Mouse (Mus musculus) midbrain, postnatal 0 days (tissue): ENCODE measurements around the gene Robo4. TPM values are rescaled to one million over a fixed set of nuclear protein-coding genes. Genes with fewer than 3 reads are reported as not detected.

Source experiments
- ATAC-seq: fragments of 200-750 bp; cut with Nextera tagmentation; 2 replicates; pipeline ENCODE4 v1.8.0; 2017; ENCODE audit warnings: moderate number of reproducible peaks, mild to moderate bottlenecking, moderate TSS enrichment, moderate library complexity; ENCODE audit not compliant: low FRiP score
- DNase-seq: peaks from one replicate; pipeline ENCODE4 v3.0.0-alpha.2; 2015; ENCODE audit warnings: low spot score
- H3K27ac ChIP-seq: fragments of 300-500 bp; sonication (generic); 2 replicates; pipeline ENCODE4 v1.5.1; 2014; ENCODE audit warnings: low read depth, mild to moderate bottlenecking, low read length, mixed read lengths
- H3K27me3 ChIP-seq: fragments of 300-500 bp; sonication (generic); 2 replicates; pipeline ENCODE4 v1.6.1; 2014; ENCODE audit warnings: low read length, control low read depth, mixed read lengths; ENCODE audit not compliant: insufficient read depth
- H3K36me3 ChIP-seq: fragments of 300-500 bp; sonication (generic); 2 replicates; pipeline ENCODE4 v1.6.1; 2014; ENCODE audit warnings: low read length, control low read depth, mixed read lengths; ENCODE audit not compliant: insufficient read depth
- H3K4me1 ChIP-seq: fragments of 300-500 bp; sonication (generic); 2 replicates; pipeline ENCODE4 v1.6.1; 2014; ENCODE audit warnings: mild to moderate bottlenecking, control low read depth, antibody characterized with exemption, low read length, mixed read lengths; ENCODE audit not compliant: insufficient read depth
- H3K4me2 ChIP-seq: fragments of 300-500 bp; sonication (generic); 2 replicates; pipeline ENCODE4 v1.6.1; 2014; ENCODE audit warnings: low read depth, mild to moderate bottlenecking, low read length, mixed read lengths; ENCODE audit not compliant: poor library complexity, severe bottlenecking
- H3K4me3 ChIP-seq: fragments of 300-500 bp; sonication (generic); 2 replicates; pipeline ENCODE4 v1.5.1; 2014; ENCODE audit warnings: low read depth, mild to moderate bottlenecking, low read length, moderate library complexity
- H3K9ac ChIP-seq: fragments of 300-500 bp; sonication (generic); replicated peaks from 2 replicates; pipeline ENCODE4 v1.6.1; 2014; ENCODE audit warnings: mild to moderate bottlenecking, low read length, moderate library complexity, mixed read lengths; ENCODE audit not compliant: poor library complexity, severe bottlenecking
- H3K9me3 ChIP-seq: fragments of 300-500 bp; sonication (generic); 2 replicates; pipeline ENCODE4 v1.6.1; 2016; ENCODE audit warnings: low read length, control low read depth
- CTCF ChIP-seq: IDR thresholded peaks from 2 replicates; pipeline ENCODE4 v1.5.1; 2016; ENCODE audit warnings: antibody characterized with exemption, mild to moderate bottlenecking
- WGBS: fragments of 180-500 bp; shearing (Covaris S2); extraction: QIAGEN DNeasy Blood & Tissue Kit; methylation state at CpG from one replicate; pipeline ENCODE4 v1.1.7; 2014; 5-methylcytosine and 5-hydroxymethylcytosine counted together
- polyA plus RNA-seq: library from polyadenylated mRNA; unstranded; fragments of >200 nt; fragmentation: Nextera tagmentation; extraction: Ambion mirVana; gene quantifications from 2 replicates; pipeline ENCODE4 v1.2.1, GENCODE M21; 2015
- total RNA-seq: library from RNA; depleted of rRNA; stranded (reverse); fragments of >200 nt; gene quantifications from 2 replicates; pipeline ENCODE4 v1.2.3, GENCODE M21; 2014; rRNA removed

Robo4 gene
- total RNA-seq (10.1 and 12.6 TPM in 2 replicates), polyA plus RNA-seq (3.6 and 4.0 TPM in 2 replicates)

- WGBS, result 15% methylated on average over 7 of the region's 7 CpGs
Observed at GRCm38 (mm10) chr9:37401802-37402201, at the start of gene Robo4. TSS of gene Robo4 (plus strand) at chr9:37401897.

GRCm38 (mm10) chr9:37354485-37354884 lies 47.2 kb upstream of the Robo4 start:
- H3K4me3 ChIP-seq, result no peak overlapping the region
- no peaks in the 10 kb centered on the region for H3K36me3 ChIP-seq
- ATAC-seq (no peak), DNase-seq (no peak)
- no peak for TF ChIP-seq CTCF
- 76% methylated on average over 1 of the region's 1 CpGs for WGBS
- H3K27ac ChIP-seq, result no peak overlapping the region
- no peak overlapping the region for H3K9ac ChIP-seq
- H3K27me3 ChIP-seq, result no peaks in the 10 kb centered on the region
- peaks cover 4% of the 10 kb centered on the region; the same call in 1 of the 2 replicates for H3K4me1 ChIP-seq
- H3K4me2 ChIP-seq, result no peak overlapping the region
- H3K9me3 ChIP-seq, result no peaks in the 10 kb centered on the region

More at GRCm38 (mm10) chr9:37401802-37402201, at the start of gene Robo4:
- Histone ChIP-seq H3K27me3 (no peaks in the 10 kb centered on the region), H3K4me2 (peak within 1 kb of the TSS; percentile 12; the same call in 1 of the 2 replicates), H3K9ac (no peak within 1 kb of the TSS), H3K36me3 (no peaks in the 10 kb centered on the region), H3K4me1 (no peaks in the 10 kb centered on the region), H3K27ac (peak within 1 kb of the TSS; percentile 38; the same call in 1 of the 2 replicates), H3K4me3 (peak within 1 kb of the TSS; percentile 16), H3K9me3 (no peaks in the 10 kb centered on the region)
- no peak for ATAC-seq
- TF ChIP-seq CTCF, result no peak
- no peak for DNase-seq

GRCm38 (mm10) chr9:37358713-37359330 lies 42.9 kb upstream of the Robo4 start:
- H3K9me3 ChIP-seq, result no peaks in the 10 kb centered on the region
- peak overlapping the region; percentile 72 for H3K27ac ChIP-seq
- no peak overlapping the region for H3K4me2 ChIP-seq
- no peak for TF ChIP-seq CTCF
- no peaks in the 10 kb centered on the region for H3K27me3 ChIP-seq
- H3K4me1 ChIP-seq, result peaks cover 7% of the 10 kb centered on the region; the same call in 1 of the 2 replicates
- H3K4me3 ChIP-seq, result no peak overlapping the region
- ATAC-seq (peak; percentile 70), DNase-seq (peak; percentile 90)
- WGBS, result 26% methylated on average over 7 of the region's 7 CpGs
- no peak overlapping the region for H3K9ac ChIP-seq
- no peaks in the 10 kb centered on the region for H3K36me3 ChIP-seq

GRCm38 (mm10) chr9:37359331-37360220 lies 42.1 kb upstream of the Robo4 start:
- DNase-seq (peak; percentile 92), ATAC-seq (peak; percentile 84)
- Histone ChIP-seq H3K9ac (0 out of 2 replicates have a peak overlapping the region, but pooled peaks have one; percentile 14), H3K27ac (peak overlapping the region; percentile 72), H3K36me3 (no peaks in the 10 kb centered on the region), H3K9me3 (no peaks in the 10 kb centered on the region), H3K4me1 (peaks cover 7% of the 10 kb centered on the region; the same call in 1 of the 2 replicates), H3K27me3 (no peaks in the 10 kb centered on the region), H3K4me2 (no peak overlapping the region), H3K4me3 (no peak overlapping the region)
- WGBS, result 13% methylated on average over 6 of the region's 6 CpGs
- TF ChIP-seq CTCF, result no peak

- no peak overlapping the region for H3K4me2 ChIP-seq
- ATAC-seq, result no peak
- H3K4me1 ChIP-seq, result peaks cover 7% of the 10 kb centered on the region; the same call in 1 of the 2 replicates
- TF ChIP-seq CTCF, result no peak
- no peaks in the 10 kb centered on the region for H3K36me3 ChIP-seq
- H3K4me3 ChIP-seq, result no peak overlapping the region
- no peak overlapping the region for H3K9ac ChIP-seq
- H3K9me3 ChIP-seq, result no peaks in the 10 kb centered on the region
- no peaks in the 10 kb centered on the region for H3K27me3 ChIP-seq
- DNase-seq, result no peak
- H3K27ac ChIP-seq, result no peak overlapping the region
Observed at GRCm38 (mm10) chr9:37362084-37362483, 39.6 kb upstream of the Robo4 start.
